Mouse (Mus musculus) induced T-regulatory cell, adult 2 months (primary cell): ENCODE measurements at regions not wholly inside any gene's neighbourhood (a gene's known extent, or its start where the extent isn't known, plus 50 kb on each side); places are given as distances from the start of the nearest gene placed in this dataset.

Experiments
- DNase-seq: peaks from one replicate; pipeline ENCODE4 v3.0.0-alpha.2; 2012; ENCODE audit warnings: low read depth

DNA sequence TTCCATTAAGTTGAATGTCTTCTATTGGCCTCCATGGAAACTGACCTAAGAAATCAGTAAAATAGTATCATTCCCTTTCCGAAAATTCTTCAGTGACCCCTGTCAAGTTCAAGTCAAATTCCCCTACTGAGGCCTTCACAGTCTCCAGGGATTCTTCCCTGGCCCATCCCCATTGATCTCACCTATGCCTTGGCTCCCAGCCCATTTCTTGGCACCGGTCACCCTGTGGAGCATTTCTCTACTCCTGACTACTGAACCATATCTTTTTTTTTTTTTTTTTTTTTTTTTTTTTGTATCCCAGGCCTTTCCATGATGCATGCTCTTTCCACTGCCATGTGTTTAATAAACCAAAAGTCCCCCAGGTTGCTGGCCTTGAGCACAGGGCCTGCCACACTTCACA, 124.8 kb upstream of the Zmiz1 start:
- DNase-seq: no peak

GRCm38 (mm10) chr14:25336875-25337274, 122.1 kb upstream of the Zmiz1 start:
- no peak for DNase-seq

- no peak for DNase-seq
Measured at GRCm38 (mm10) chr14:25338404-25339051, 120.5 kb upstream of the Zmiz1 start.

DNA sequence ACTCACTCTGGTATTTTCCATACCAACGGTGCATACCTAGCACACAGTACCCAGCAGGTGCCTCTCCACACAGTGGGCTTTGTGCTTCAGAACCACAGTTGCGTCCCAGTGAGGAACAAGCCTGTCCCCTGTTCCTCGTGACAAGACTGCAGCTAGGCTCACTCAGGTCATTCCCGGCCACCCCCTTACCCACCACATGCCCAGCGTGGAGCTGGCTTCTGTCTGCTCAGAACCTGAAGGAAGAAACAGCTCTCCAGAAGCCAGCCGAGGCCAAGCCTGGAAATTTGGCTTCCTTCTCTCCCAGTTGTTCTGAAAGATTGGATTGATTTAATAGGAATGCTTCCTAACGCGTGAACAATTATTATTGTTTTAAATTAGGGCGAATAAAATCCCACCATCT, 118.1 kb upstream of the Zmiz1 start:
- DNase-seq: no peak

- no peak for DNase-seq
Measured at GRCm38 (mm10) chr14:25341848-25342427, 117.0 kb upstream of the Zmiz1 start.

GRCm38 (mm10) chr14:25342865-25343565, 116.0 kb upstream of the Zmiz1 start:
- no peak for DNase-seq

GRCm38 (mm10) chr14:25345995-25346394, 113.0 kb upstream of the Zmiz1 start:
- no peak for DNase-seq

DNA sequence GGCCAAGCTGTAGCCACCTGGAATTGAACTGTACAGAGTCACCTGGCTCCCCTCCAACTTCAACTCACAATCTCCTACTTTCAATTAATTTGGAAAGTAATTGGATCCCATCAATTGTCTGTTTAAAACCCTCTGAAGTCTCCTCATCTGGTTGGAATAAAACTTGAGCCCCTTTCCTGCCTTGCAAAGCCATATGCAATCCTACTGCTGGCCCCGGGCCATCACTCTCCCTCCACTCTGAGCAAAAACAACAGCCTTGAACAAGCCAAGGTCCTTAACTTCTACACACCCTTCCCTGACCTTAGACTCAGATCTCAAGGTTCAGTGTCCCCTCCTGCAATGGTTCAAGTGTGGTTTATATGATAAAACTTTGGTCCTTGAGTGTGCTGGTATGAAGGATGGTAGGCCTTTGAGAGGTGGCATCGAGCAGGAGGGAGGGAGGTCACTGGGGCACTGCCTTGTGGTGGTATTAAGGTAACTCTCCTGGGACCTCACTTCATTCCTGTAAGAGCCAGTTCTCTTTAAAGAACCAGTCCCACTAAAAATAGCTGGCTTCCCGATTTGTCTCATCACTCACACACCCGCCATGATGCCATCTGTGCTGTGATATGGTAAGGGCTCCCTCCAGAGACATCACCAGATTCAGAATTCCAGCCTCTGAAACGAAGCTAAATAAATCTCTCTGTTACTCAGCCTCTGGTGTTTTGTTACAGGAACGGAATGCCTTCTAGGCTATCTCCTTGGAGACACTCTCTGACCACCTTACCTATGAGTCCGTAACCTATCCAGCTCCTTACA, 112.0 kb upstream of the Zmiz1 start:
- no peak for DNase-seq

- no peak for DNase-seq
Measured at GRCm38 (mm10) chr14:25350282-25350964, 108.6 kb upstream of the Zmiz1 start.

DNA sequence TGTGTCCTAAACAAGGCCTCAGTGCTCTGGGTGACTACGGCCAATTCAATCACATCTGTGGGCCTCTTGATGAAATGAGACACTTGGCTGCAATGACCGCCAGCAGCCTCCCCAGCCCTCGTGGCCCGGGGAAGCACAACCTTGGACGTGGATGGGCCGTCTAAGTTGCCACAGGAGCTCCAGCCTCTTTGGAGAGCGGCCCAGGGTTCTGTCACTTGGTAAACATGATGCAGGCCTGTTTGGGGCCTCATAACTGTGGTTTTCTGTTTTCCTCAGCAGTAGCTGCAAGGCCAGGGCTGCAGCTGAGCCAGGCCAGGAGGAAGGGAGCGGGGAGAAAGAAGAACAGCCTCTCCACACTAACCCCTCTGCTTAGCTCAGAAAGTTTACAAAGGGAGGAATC, 105.2 kb upstream of the Zmiz1 start:
- no peak for DNase-seq

DNA sequence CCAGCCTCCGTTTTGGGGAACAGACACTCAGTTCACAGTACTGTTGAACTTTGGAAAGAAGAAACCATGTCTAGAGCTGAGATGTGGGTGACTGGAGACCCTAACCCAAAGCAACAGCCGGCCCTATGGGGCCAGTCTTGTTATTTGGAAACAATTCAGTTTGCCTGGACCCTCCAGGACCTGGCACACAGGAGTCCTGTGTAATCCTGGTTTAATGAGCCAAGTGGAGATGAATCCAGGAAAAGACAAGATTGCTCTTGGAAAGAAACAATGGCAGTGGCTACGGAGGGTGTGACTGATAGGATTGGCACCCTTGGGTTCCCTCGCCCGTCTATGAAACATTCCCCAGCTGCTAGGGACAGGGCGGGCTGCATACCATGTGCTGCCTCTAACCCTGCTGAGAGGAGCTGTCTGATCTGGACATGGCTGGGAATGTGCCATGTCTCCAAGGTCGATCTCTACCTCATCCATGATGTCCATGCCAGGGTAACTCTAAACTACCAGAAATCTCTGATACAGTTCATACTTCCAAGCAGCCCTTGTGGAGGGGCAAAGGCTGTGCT, 104.6 kb upstream of the Zmiz1 start:
- no peak for DNase-seq

- no peak for DNase-seq
Measured at GRCm38 (mm10) chr14:25357805-25358204, 101.2 kb upstream of the Zmiz1 start.

DNA sequence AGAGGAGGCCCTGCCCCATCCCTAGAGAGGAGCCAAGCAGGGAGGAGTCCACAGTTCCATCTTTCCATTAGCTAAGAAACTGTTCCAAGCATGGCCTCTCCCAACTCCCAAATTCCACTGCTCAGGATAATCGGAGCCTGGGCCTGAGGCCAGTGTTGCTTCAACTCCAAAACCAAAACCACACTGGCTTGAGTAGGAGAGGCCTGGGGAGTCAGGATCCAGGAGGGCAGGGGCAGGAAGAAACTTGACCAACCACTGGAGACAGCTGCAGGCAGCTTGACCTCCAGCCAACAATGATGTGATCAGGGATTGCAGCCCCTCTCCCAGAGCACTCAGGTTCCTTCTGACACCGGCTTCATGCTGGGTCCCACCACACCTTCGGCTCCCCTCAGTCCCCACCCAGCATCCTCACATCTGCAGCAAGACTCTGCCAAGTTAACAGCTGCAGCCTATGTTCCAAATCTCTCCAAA, 99.1 kb upstream of the Zmiz1 start:
- DNase-seq: no peak

DNA sequence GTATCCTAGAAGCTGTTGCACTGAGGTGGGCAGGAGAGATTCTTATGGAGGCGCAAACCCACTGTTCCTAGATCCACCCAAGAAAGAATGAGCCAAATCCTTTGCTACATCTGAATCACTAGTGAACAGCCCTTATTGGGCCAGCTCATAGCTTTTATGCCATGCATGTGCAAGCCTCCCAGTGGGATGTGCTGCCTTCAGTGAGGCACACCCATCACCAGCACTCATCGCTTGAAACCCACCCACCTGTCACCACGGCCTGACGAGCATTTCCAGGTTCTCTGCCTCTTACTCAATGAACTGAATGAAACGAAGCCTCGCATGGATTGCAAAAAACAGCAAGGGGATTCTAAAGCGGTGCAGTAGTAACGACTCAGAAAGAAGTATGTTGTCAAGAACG, 98.3 kb upstream of the Zmiz1 start:
- no peak for DNase-seq

GRCm38 (mm10) chr14:25361129-25361528, 97.9 kb upstream of the Zmiz1 start:
- DNase-seq: no peak

DNA sequence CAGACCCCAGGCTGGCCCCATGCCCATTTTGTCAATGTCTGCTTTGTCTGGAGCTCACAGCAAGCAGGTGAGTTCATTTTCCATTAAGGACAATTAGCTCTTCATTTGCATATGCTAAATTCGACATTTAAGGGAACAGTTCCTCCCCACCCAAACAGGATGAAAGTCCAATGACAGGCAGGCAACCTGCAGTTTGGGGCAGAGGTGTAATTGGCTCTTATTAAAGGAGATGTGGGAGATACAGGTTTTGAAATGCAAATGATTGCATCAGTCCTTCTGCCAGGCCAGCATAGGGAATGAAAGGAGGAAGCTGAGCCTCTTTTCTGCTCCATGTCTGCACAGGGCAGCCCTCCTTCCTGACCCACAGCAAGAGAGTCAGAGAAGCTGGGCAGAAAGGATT, 96.2 kb upstream of the Zmiz1 start:
- DNase-seq: no peak

GRCm38 (mm10) chr14:25365226-25365800, 93.7 kb upstream of the Zmiz1 start:
- DNase-seq: no peak

DNA sequence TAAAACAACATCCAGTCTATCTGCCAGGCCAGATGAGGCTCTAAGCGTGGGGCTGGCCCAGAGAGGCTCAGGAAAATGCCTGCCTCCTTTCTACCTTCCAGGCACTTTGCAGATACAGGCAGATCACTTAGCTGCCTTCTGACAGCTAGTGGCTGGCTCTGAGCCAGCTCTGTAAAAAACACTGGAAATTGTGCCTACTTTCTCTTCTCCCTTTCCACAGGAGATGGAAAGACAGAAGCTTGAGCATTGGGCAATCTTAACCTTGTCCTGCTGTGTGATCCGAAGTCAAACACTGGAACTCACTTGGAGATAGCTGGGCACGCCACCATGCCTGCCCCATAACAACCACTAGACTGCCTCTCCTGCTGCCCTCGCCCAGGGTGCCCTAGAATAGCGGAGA, 93.0 kb upstream of the Zmiz1 start:
- no peak for DNase-seq

GRCm38 (mm10) chr14:25370306-25371020, 88.5 kb upstream of the Zmiz1 start:
- DNase-seq: no peak

DNA sequence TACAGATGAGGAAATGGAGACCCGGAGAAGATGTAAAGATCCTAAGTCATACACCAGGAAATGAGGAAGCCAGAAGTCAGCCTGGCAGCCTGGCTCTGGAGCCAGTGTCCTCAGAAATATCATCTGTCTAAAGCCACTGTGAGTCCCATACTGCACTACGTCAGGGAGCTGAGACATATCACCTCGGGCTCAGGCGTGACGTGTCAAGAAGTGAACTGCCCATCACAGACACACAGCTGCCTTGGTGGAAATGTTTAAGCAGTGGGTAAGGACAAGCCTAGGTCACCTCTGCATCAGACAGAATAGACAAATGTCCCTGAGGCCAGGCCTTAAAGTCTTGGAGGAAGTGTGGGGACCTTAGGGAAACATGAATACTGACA, 88.0 kb upstream of the Zmiz1 start:
- DNase-seq: no peak

DNA sequence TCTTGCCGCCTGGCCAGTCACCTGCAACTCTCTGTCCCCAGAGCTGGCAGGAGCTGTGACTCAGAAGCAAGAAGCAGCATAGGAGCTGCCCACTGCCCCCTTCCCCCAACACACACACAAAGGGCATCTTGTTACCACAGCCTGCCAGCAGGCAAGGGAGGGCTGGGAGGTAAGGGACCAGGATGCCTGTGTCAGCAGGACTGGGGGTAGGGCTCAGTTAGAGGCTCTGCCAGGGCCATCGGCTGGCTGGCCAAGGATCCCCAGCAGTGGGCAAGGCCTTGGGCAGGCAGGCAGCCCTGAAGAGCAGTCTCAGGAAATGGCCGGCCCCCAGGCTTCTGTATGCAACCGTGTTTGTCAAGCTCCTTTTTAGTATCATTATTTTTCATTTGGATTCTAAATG, 87.3 kb upstream of the Zmiz1 start:
- peak; percentile 40 for DNase-seq
